Mouse (Mus musculus) granulocyte monocyte progenitor cell, adult 5-6 weeks (primary cell): Measurements from ENCODE around the gene Kbtbd6. TPM values are rescaled to one million over a fixed set of nuclear protein-coding genes. Genes with fewer than 3 reads are reported as not detected.

Source experiments
- ATAC-seq: replicated peaks from 2 replicates; pipeline ENCODE4 v1.8.0; 2016; ENCODE audit warnings: mild to moderate bottlenecking, moderate TSS enrichment, inconsistent platforms; ENCODE audit not compliant: poor library complexity, severe bottlenecking
- total RNA-seq, 2 experiments: library from RNA; stranded (forward) in 1 of 2; stranded (reverse) in 1 of 2; fragments of 200-712, 200-1000 nt in 1 of 2; fragments of >200 nt in 1 of 2; fragmentation: Nextera tagmentation in 1 of 2; gene quantifications; 2 replicates each; pipeline ENCODE4 v1.2.3; 2014 to 2017

The Kbtbd6 gene
- total RNA-seq, 2 experiments from 2014 or later = 0.77 to 6.2 TPM

- peak; percentile 67 for ATAC-seq
These were observed 29.1 kb downstream of the Kbtbd6 start, which contains the start of gene Elf1 for GRCm38 (mm10) chr14:79480624-79481338. Gene Elf1 (plus strand): TSS chr14:79481194.

- peak; percentile 66 for ATAC-seq
These were observed 29.9 kb downstream of the Kbtbd6 start, which contains the start of gene Wbp4 for GRCm38 (mm10) chr14:79481339-79482151. Gene Wbp4 (minus strand): TSS chr14:79481520.

- ATAC-seq = no peak
These were observed 30.6 kb downstream of the Kbtbd6 start for GRCm38 (mm10) chr14:79482251-79482661.

- ATAC-seq = no peak
These were observed 31.2 kb downstream of the Kbtbd6 start for GRCm38 (mm10) chr14:79482747-79483355.

- no peak for ATAC-seq
These were observed 32.0 kb downstream of the Kbtbd6 start for GRCm38 (mm10) chr14:79483611-79484120.

- ATAC-seq = no peak
These were observed 35.0 kb downstream of the Kbtbd6 start for GRCm38 (mm10) chr14:79486617-79486992.

GRCm38 (mm10) chr14:79486993-79487731 lies 35.5 kb downstream of the Kbtbd6 start:
- ATAC-seq = peak; percentile 51

GRCm38 (mm10) chr14:79488531-79488930 lies 36.9 kb downstream of the Kbtbd6 start:
- no peak for ATAC-seq

GRCm38 (mm10) chr14:79489150-79489549 lies 37.5 kb downstream of the Kbtbd6 start:
- no peak for ATAC-seq

GRCm38 (mm10) chr14:79490246-79490645 lies 38.6 kb downstream of the Kbtbd6 start:
- ATAC-seq = no peak

GRCm38 (mm10) chr14:79494349-79494748 lies 42.7 kb downstream of the Kbtbd6 start:
- no peak for ATAC-seq

GRCm38 (mm10) chr14:79499326-79499725 lies 47.7 kb downstream of the Kbtbd6 start:
- peak; percentile 96 for ATAC-seq

- no peak for ATAC-seq
These were observed 49.1 kb downstream of the Kbtbd6 start for GRCm38 (mm10) chr14:79500756-79501155.

GRCm38 (mm10) chr14:79503371-79504075 lies 51.9 kb downstream of the Kbtbd6 start:
- ATAC-seq = peak; percentile 25; the same call in 1 of the 2 replicates

Other genes starting within 250 kb of the Kbtbd6 start
- gene Zfp957, start 204.5 kb upstream of the Kbtbd6 start, total RNA-seq (2014; fragmentation: Nextera tagmentation) = not detected in 2 replicates
- not detected in 2 replicates for gene Zfp957, start 204.5 kb upstream of the Kbtbd6 start, total RNA-seq (2017)
- 84.3 and 97.4 TPM in 2 replicates for gene Rgcc, start 150.2 kb upstream of the Kbtbd6 start, total RNA-seq (2014; fragmentation: Nextera tagmentation)
- gene Rgcc, start 150.2 kb upstream of the Kbtbd6 start, total RNA-seq (2017) = 241 and 247 TPM in 2 replicates
- 51.5 and 55.2 TPM in 2 replicates for gene Naa16, start 61.1 kb upstream of the Kbtbd6 start, total RNA-seq (2014; fragmentation: Nextera tagmentation)
- gene Naa16, start 61.1 kb upstream of the Kbtbd6 start, total RNA-seq (2017) = 47.0 and 47.3 TPM in 2 replicates
- 12.0 and 12.8 TPM in 2 replicates for gene Mtrf1, start 54.1 kb upstream of the Kbtbd6 start, total RNA-seq (2014; fragmentation: Nextera tagmentation)
- 21.0 and 31.2 TPM in 2 replicates for gene Mtrf1, start 54.1 kb upstream of the Kbtbd6 start, total RNA-seq (2017)
- gene Kbtbd7, start 25.3 kb upstream of the Kbtbd6 start, total RNA-seq (2014; fragmentation: Nextera tagmentation) = 6.0 and 10.0 TPM in 2 replicates
- 13.9 and 15.7 TPM in 2 replicates for gene Kbtbd7, start 25.3 kb upstream of the Kbtbd6 start, total RNA-seq (2017)
- 92.6 and 98.6 TPM in 2 replicates for gene Elf1, start 29.4 kb downstream of the Kbtbd6 start, total RNA-seq (2014; fragmentation: Nextera tagmentation)
- gene Elf1, start 29.4 kb downstream of the Kbtbd6 start, total RNA-seq (2017) = 178 and 188 TPM in 2 replicates
- gene Wbp4, start 29.7 kb downstream of the Kbtbd6 start, total RNA-seq (2014; fragmentation: Nextera tagmentation) = 15.3 and 28.1 TPM in 2 replicates
- gene Wbp4, start 29.7 kb downstream of the Kbtbd6 start, total RNA-seq (2017) = 70.8 and 75.0 TPM in 2 replicates
- gene Sugt1, start 135.9 kb downstream of the Kbtbd6 start, total RNA-seq (2014; fragmentation: Nextera tagmentation) = 80.8 and 116 TPM in 2 replicates
- gene Sugt1, start 135.9 kb downstream of the Kbtbd6 start, total RNA-seq (2017) = 92.4 and 133 TPM in 2 replicates
- not detected in 2 replicates for gene Cnmd, start 210.3 kb downstream of the Kbtbd6 start, total RNA-seq (2014; fragmentation: Nextera tagmentation)
- gene Cnmd, start 210.3 kb downstream of the Kbtbd6 start, total RNA-seq (2017) = not detected in 2 replicates